Mouse (Mus musculus): ENCODE measurements around the gene Hba-a1. TPM values are rescaled to one million over a fixed set of nuclear protein-coding genes. Genes with fewer than 3 reads are reported as not detected.
A peak's percentile ranks its signal among the peaks of the same experiment; 100 is the strongest.

The Hba-a1 gene
- polyA plus RNA-seq, 1 experiment from 2014 or later: 2,385 TPM

GRCm38 (mm10) chr11:32300279-32301267 is 17.3 kb downstream of the Hba-a1 start:
- 55% methylated on average over 15 of the region's 17 CpGs for WGBS
- Histone ChIP-seq H3K4me2 (replicated peaks) (peak overlapping the region; percentile 54), H3K9ac (no peak overlapping the region), H3K27ac (no peak overlapping the region), H3K27me3 (replicated peaks) (peaks cover 7% of the 10 kb centered on the region; the same call in 1 of the 2 replicates), H3K9me3 (no peaks in the 10 kb centered on the region), H3K4me1 (no peaks in the 10 kb centered on the region), H3K36me3 (no peaks in the 10 kb centered on the region), H3K4me3 (no peak overlapping the region)
- peak; percentile 37; the same call in 1 of the 2 replicates for ATAC-seq (ENCODE audit: low FRiP score, low read depth)

GRCm38 (mm10) chr11:32301506-32301905 is 18.2 kb downstream of the Hba-a1 start:
- no peak overlapping the region for H3K4me2 ChIP-seq (replicated peaks)
- H3K36me3 ChIP-seq: no peaks in the 10 kb centered on the region
- H3K4me3 ChIP-seq: no peak overlapping the region
- peaks cover 7% of the 10 kb centered on the region; the same call in 1 of the 2 replicates for H3K27me3 ChIP-seq (replicated peaks)
- H3K9me3 ChIP-seq: no peaks in the 10 kb centered on the region
- 77% methylated on average over 1 of the region's 1 CpGs for WGBS
- H3K27ac ChIP-seq: no peak overlapping the region
- ATAC-seq (ENCODE audit: low FRiP score, low read depth): no peak
- no peaks in the 10 kb centered on the region for H3K4me1 ChIP-seq
- H3K9ac ChIP-seq: no peak overlapping the region

GRCm38 (mm10) chr11:32302824-32303419 is 19.6 kb downstream of the Hba-a1 start:
- Histone ChIP-seq H3K4me2 (replicated peaks) (no peak overlapping the region), H3K4me1 (no peaks in the 10 kb centered on the region), H3K4me3 (no peak overlapping the region), H3K9me3 (no peaks in the 10 kb centered on the region), H3K27me3 (replicated peaks) (peaks cover 7% of the 10 kb centered on the region; the same call in 1 of the 2 replicates), H3K9ac (no peak overlapping the region), H3K27ac (no peak overlapping the region), H3K36me3 (no peaks in the 10 kb centered on the region)
- 50% methylated on average over 2 of the region's 2 CpGs for WGBS
- no peak for ATAC-seq (ENCODE audit: low FRiP score, low read depth)

- Histone ChIP-seq H3K9ac (no peak overlapping the region), H3K27me3 (replicated peaks) (peaks cover 7% of the 10 kb centered on the region; the same call in 1 of the 2 replicates), H3K27ac (no peak overlapping the region), H3K4me1 (no peaks in the 10 kb centered on the region), H3K4me2 (replicated peaks) (no peak overlapping the region), H3K9me3 (no peaks in the 10 kb centered on the region), H3K4me3 (no peak overlapping the region), H3K36me3 (no peaks in the 10 kb centered on the region)
- 83% methylated on average over 1 of the region's 1 CpGs for WGBS
- ATAC-seq (ENCODE audit: low FRiP score, low read depth): no peak
Measured at GRCm38 (mm10) chr11:32303455-32303854, 20.1 kb downstream of the Hba-a1 start.

GRCm38 (mm10) chr11:32307006-32307405 is 23.7 kb downstream of the Hba-a1 start:
- H3K4me1 ChIP-seq: no peaks in the 10 kb centered on the region
- no peaks in the 10 kb centered on the region for H3K36me3 ChIP-seq
- H3K9ac ChIP-seq: no peak overlapping the region
- H3K4me3 ChIP-seq: no peak overlapping the region
- no peak overlapping the region for H3K4me2 ChIP-seq (replicated peaks)
- H3K27ac ChIP-seq: no peak overlapping the region
- no peak for ATAC-seq (ENCODE audit: low FRiP score, low read depth)
- no peaks in the 10 kb centered on the region for H3K9me3 ChIP-seq
- no peaks in the 10 kb centered on the region for H3K27me3 ChIP-seq (replicated peaks)
- 73% methylated on average over 1 of the region's 1 CpGs for WGBS

GRCm38 (mm10) chr11:32309446-32309845 is 26.1 kb downstream of the Hba-a1 start:
- Histone ChIP-seq H3K27ac (no peak overlapping the region), H3K4me1 (no peaks in the 10 kb centered on the region), H3K9me3 (no peaks in the 10 kb centered on the region), H3K4me3 (no peak overlapping the region), H3K4me2 (replicated peaks) (no peak overlapping the region), H3K27me3 (replicated peaks) (no peaks in the 10 kb centered on the region), H3K9ac (no peak overlapping the region), H3K36me3 (no peaks in the 10 kb centered on the region)
- ATAC-seq (ENCODE audit: low FRiP score, low read depth): no peak
- WGBS: 43% methylated on average over 4 of the region's 4 CpGs

- H3K4me1 ChIP-seq: no peaks in the 10 kb centered on the region
- H3K27ac ChIP-seq: no peak overlapping the region
- no peak overlapping the region for H3K9ac ChIP-seq
- WGBS: 75% methylated on average over 3 of the region's 3 CpGs
- H3K4me2 ChIP-seq (replicated peaks): no peak overlapping the region
- H3K36me3 ChIP-seq: no peaks in the 10 kb centered on the region
- H3K27me3 ChIP-seq (replicated peaks): no peaks in the 10 kb centered on the region
- ATAC-seq (ENCODE audit: low FRiP score, low read depth): no peak
- H3K4me3 ChIP-seq: no peak overlapping the region
- H3K9me3 ChIP-seq: no peaks in the 10 kb centered on the region
Measured at GRCm38 (mm10) chr11:32309928-32310327, 26.6 kb downstream of the Hba-a1 start.

- H3K4me2 ChIP-seq (replicated peaks): no peak overlapping the region
- H3K4me3 ChIP-seq: no peak overlapping the region
- H3K27ac ChIP-seq: no peak overlapping the region
- H3K27me3 ChIP-seq (replicated peaks): no peaks in the 10 kb centered on the region
- no peak for ATAC-seq (ENCODE audit: low FRiP score, low read depth)
- no peaks in the 10 kb centered on the region for H3K9me3 ChIP-seq
- WGBS: 91% methylated on average over 3 of the region's 3 CpGs
- H3K9ac ChIP-seq: no peak overlapping the region
- H3K36me3 ChIP-seq: no peaks in the 10 kb centered on the region
- no peaks in the 10 kb centered on the region for H3K4me1 ChIP-seq
Measured at GRCm38 (mm10) chr11:32316009-32316408, 32.7 kb downstream of the Hba-a1 start.

GRCm38 (mm10) chr11:32320507-32321195 is 37.3 kb downstream of the Hba-a1 start:
- Histone ChIP-seq H3K27me3 (replicated peaks) (no peaks in the 10 kb centered on the region), H3K9ac (no peak overlapping the region), H3K4me3 (no peak overlapping the region), H3K4me1 (no peaks in the 10 kb centered on the region), H3K36me3 (no peaks in the 10 kb centered on the region), H3K4me2 (replicated peaks) (no peak overlapping the region), H3K27ac (no peak overlapping the region), H3K9me3 (no peaks in the 10 kb centered on the region)
- ATAC-seq (ENCODE audit: low FRiP score, low read depth): no peak
- WGBS: 67% methylated on average over 11 of the region's 11 CpGs

- Histone ChIP-seq H3K27me3 (replicated peaks) (no peaks in the 10 kb centered on the region), H3K4me3 (no peak overlapping the region), H3K9ac (no peak overlapping the region), H3K4me2 (replicated peaks) (no peak overlapping the region), H3K27ac (no peak overlapping the region), H3K4me1 (no peaks in the 10 kb centered on the region), H3K9me3 (no peaks in the 10 kb centered on the region), H3K36me3 (no peaks in the 10 kb centered on the region)
- no peak for ATAC-seq (ENCODE audit: low FRiP score, low read depth)
- 45% methylated on average over 8 of the region's 8 CpGs for WGBS
Measured at GRCm38 (mm10) chr11:32321196-32321565, 37.9 kb downstream of the Hba-a1 start.

- ATAC-seq (ENCODE audit: low FRiP score, low read depth): peak; percentile 76
- H3K27me3 ChIP-seq (replicated peaks): no peaks in the 10 kb centered on the region
- H3K4me2 ChIP-seq (replicated peaks): peak overlapping the region; percentile 40
- H3K4me3 ChIP-seq: no peak overlapping the region
- H3K9me3 ChIP-seq: no peaks in the 10 kb centered on the region
- H3K27ac ChIP-seq: no peak overlapping the region
- no peaks in the 10 kb centered on the region for H3K36me3 ChIP-seq
- H3K4me1 ChIP-seq: no peaks in the 10 kb centered on the region
- WGBS: 12% methylated on average over 15 of the region's 15 CpGs
- H3K9ac ChIP-seq: no peak overlapping the region
Measured at GRCm38 (mm10) chr11:32324609-32325008, 41.3 kb downstream of the Hba-a1 start.

GRCm38 (mm10) chr11:32331075-32331474 is 47.8 kb downstream of the Hba-a1 start:
- Histone ChIP-seq H3K36me3 (no peaks in the 10 kb centered on the region), H3K4me3 (no peak overlapping the region), H3K4me2 (replicated peaks) (no peak overlapping the region; the same call in 1 of the 2 replicates), H3K27me3 (replicated peaks) (no peaks in the 10 kb centered on the region), H3K9me3 (no peaks in the 10 kb centered on the region), H3K9ac (no peak overlapping the region), H3K27ac (no peak overlapping the region), H3K4me1 (peaks cover 4% of the 10 kb centered on the region; the same call in 1 of the 2 replicates)
- no peak for ATAC-seq (ENCODE audit: low FRiP score, low read depth)
- WGBS: 44% methylated on average over 6 of the region's 6 CpGs
